Mouse (Mus musculus): ENCODE data around the gene 4930522H14Rik. TPM values are rescaled to one million over a fixed set of nuclear protein-coding genes. Genes with fewer than 3 reads are reported as not detected.
A peak's percentile ranks its signal among the peaks of the same experiment; 100 is the strongest.

Gene 4930522H14Rik
- total and polyA plus RNA-seq, 2 experiments from 2014 or later, result not detected

GRCm38 (mm10) chr4:109569421-109569820 lies 38.3 kb upstream of the 4930522H14Rik start:
- H3K36me3 ChIP-seq (ENCODE audit: insufficient read depth, low read length), result no peaks in the 10 kb centered on the region
- peak overlapping the region; percentile 20 for H3K4me3 ChIP-seq (ENCODE audit: low read depth, low read length)
- 52% methylated on average over 9 of the region's 9 CpGs for WGBS
- no peak for TF ChIP-seq CTCF (IDR thresholded peaks at IDR 0.05)
- 0 out of 2 replicates have a peak, but pooled peaks cover 4% of the 10 kb centered on the region for H3K4me1 ChIP-seq (ENCODE audit: insufficient read depth, low read length)
- H3K9ac ChIP-seq (replicated peaks; ENCODE audit: low read length, poor library complexity, severe bottlenecking), result peak overlapping the region; percentile 33; the same call in 1 of the 2 replicates
- H3K9me3 ChIP-seq (ENCODE audit: low read length), result no peaks in the 10 kb centered on the region
- peak; percentile 80 for ATAC-seq (ENCODE audit: low FRiP score)
- peak; percentile 62 for DNase-seq (ENCODE audit: low spot score)
- peak overlapping the region; percentile 39 for H3K4me2 ChIP-seq (ENCODE audit: low read depth, low read length, poor library complexity, severe bottlenecking)
- peak overlapping the region; percentile 38; the same call in 1 of the 2 replicates for H3K27ac ChIP-seq (ENCODE audit: low read depth, low read length)
- no peaks in the 10 kb centered on the region for H3K27me3 ChIP-seq (ENCODE audit: insufficient read depth, low read length)

- peak overlapping the region; percentile 33 for H3K9ac ChIP-seq (replicated peaks; ENCODE audit: low read length, poor library complexity, severe bottlenecking)
- peak overlapping the region; percentile 39 for H3K4me2 ChIP-seq (ENCODE audit: low read depth, low read length, poor library complexity, severe bottlenecking)
- H3K36me3 ChIP-seq (ENCODE audit: insufficient read depth, low read length), result no peaks in the 10 kb centered on the region
- 49% methylated on average over 10 of the region's 10 CpGs for WGBS
- no peaks in the 10 kb centered on the region for H3K9me3 ChIP-seq (ENCODE audit: low read length)
- H3K4me1 ChIP-seq (ENCODE audit: insufficient read depth, low read length), result 0 out of 2 replicates have a peak, but pooled peaks cover 4% of the 10 kb centered on the region
- no peaks in the 10 kb centered on the region for H3K27me3 ChIP-seq (ENCODE audit: insufficient read depth, low read length)
- DNase-seq (ENCODE audit: low spot score), result peak; percentile 61
- peak overlapping the region; percentile 20 for H3K4me3 ChIP-seq (ENCODE audit: low read depth, low read length)
- peak overlapping the region; percentile 38; the same call in 1 of the 2 replicates for H3K27ac ChIP-seq (ENCODE audit: low read depth, low read length)
- no peak for TF ChIP-seq CTCF (IDR thresholded peaks at IDR 0.05)
- peak; percentile 78 for ATAC-seq (ENCODE audit: low FRiP score)
Observed at GRCm38 (mm10) chr4:109568959-109569358, 37.9 kb upstream of the 4930522H14Rik start.

- ATAC-seq (ENCODE audit: low FRiP score) (no peak), DNase-seq (ENCODE audit: low spot score) (no peak)
- no peaks in the 10 kb centered on the region for H3K9me3 ChIP-seq (ENCODE audit: low read length)
- no peak overlapping the region for H3K9ac ChIP-seq (replicated peaks; ENCODE audit: low read length, poor library complexity, severe bottlenecking)
- TF ChIP-seq CTCF (IDR thresholded peaks at IDR 0.05), result no peak
- H3K4me3 ChIP-seq (ENCODE audit: low read depth, low read length), result no peak overlapping the region
- H3K4me1 ChIP-seq (ENCODE audit: insufficient read depth, low read length), result 0 out of 2 replicates have a peak, but pooled peaks cover 4% of the 10 kb centered on the region
- H3K27me3 ChIP-seq (ENCODE audit: insufficient read depth, low read length), result no peaks in the 10 kb centered on the region
- WGBS, result 94% methylated on average over 6 of the region's 6 CpGs
- no peaks in the 10 kb centered on the region for H3K36me3 ChIP-seq (ENCODE audit: insufficient read depth, low read length)
- no peak overlapping the region for H3K27ac ChIP-seq (ENCODE audit: low read depth, low read length)
- no peak overlapping the region for H3K4me2 ChIP-seq (ENCODE audit: low read depth, low read length, poor library complexity, severe bottlenecking)
Observed at GRCm38 (mm10) chr4:109564711-109565110, 33.6 kb upstream of the 4930522H14Rik start.

GRCm38 (mm10) chr4:109550338-109551150 lies 19.4 kb upstream of the 4930522H14Rik start:
- TF ChIP-seq CTCF (IDR thresholded peaks at IDR 0.05), result no peak
- Histone ChIP-seq H3K4me3 (ENCODE audit: low read depth, low read length) (no peak overlapping the region), H3K27me3 (ENCODE audit: insufficient read depth, low read length) (no peaks in the 10 kb centered on the region), H3K27ac (ENCODE audit: low read depth, low read length) (no peak overlapping the region), H3K4me1 (ENCODE audit: insufficient read depth, low read length) (no peaks in the 10 kb centered on the region), H3K9me3 (ENCODE audit: low read length) (no peaks in the 10 kb centered on the region), H3K36me3 (ENCODE audit: insufficient read depth, low read length) (no peaks in the 10 kb centered on the region), H3K4me2 (ENCODE audit: low read depth, low read length, poor library complexity, severe bottlenecking) (no peak overlapping the region; the same call in 1 of the 2 replicates), H3K9ac (replicated peaks; ENCODE audit: low read length, poor library complexity, severe bottlenecking) (no peak overlapping the region)
- DNase-seq (ENCODE audit: low spot score), result peak; percentile 14
- ATAC-seq (ENCODE audit: low FRiP score), result no peak
- 51% methylated on average over 11 of the region's 11 CpGs for WGBS

GRCm38 (mm10) chr4:109547306-109547705 lies 16.2 kb upstream of the 4930522H14Rik start:
- H3K4me1 ChIP-seq (ENCODE audit: insufficient read depth, low read length), result no peaks in the 10 kb centered on the region
- H3K9ac ChIP-seq (replicated peaks; ENCODE audit: low read length, poor library complexity, severe bottlenecking), result no peak overlapping the region
- TF ChIP-seq CTCF (IDR thresholded peaks at IDR 0.05), result no peak
- no peak overlapping the region for H3K4me3 ChIP-seq (ENCODE audit: low read depth, low read length)
- no peak for ATAC-seq (ENCODE audit: low FRiP score)
- no peak overlapping the region for H3K27ac ChIP-seq (ENCODE audit: low read depth, low read length)
- H3K36me3 ChIP-seq (ENCODE audit: insufficient read depth, low read length), result no peaks in the 10 kb centered on the region
- H3K4me2 ChIP-seq (ENCODE audit: low read depth, low read length, poor library complexity, severe bottlenecking), result no peak overlapping the region
- 14% methylated on average over 2 of the region's 2 CpGs for WGBS
- no peaks in the 10 kb centered on the region for H3K27me3 ChIP-seq (ENCODE audit: insufficient read depth, low read length)
- no peak for DNase-seq (ENCODE audit: low spot score)
- no peaks in the 10 kb centered on the region for H3K9me3 ChIP-seq (ENCODE audit: low read length)

GRCm38 (mm10) chr4:109546538-109546937 lies 15.4 kb upstream of the 4930522H14Rik start:
- ATAC-seq (ENCODE audit: low FRiP score), result no peak
- no peak for TF ChIP-seq CTCF (IDR thresholded peaks at IDR 0.05)
- DNase-seq (ENCODE audit: low spot score), result no peak
- no peaks in the 10 kb centered on the region for H3K4me1 ChIP-seq (ENCODE audit: insufficient read depth, low read length)
- no peaks in the 10 kb centered on the region for H3K36me3 ChIP-seq (ENCODE audit: insufficient read depth, low read length)
- H3K4me2 ChIP-seq (ENCODE audit: low read depth, low read length, poor library complexity, severe bottlenecking), result no peak overlapping the region
- H3K27ac ChIP-seq (ENCODE audit: low read depth, low read length), result no peak overlapping the region
- no peak overlapping the region for H3K9ac ChIP-seq (replicated peaks; ENCODE audit: low read length, poor library complexity, severe bottlenecking)
- no peaks in the 10 kb centered on the region for H3K9me3 ChIP-seq (ENCODE audit: low read length)
- WGBS, result 85% methylated on average over 2 of the region's 2 CpGs
- no peaks in the 10 kb centered on the region for H3K27me3 ChIP-seq (ENCODE audit: insufficient read depth, low read length)
- no peak overlapping the region for H3K4me3 ChIP-seq (ENCODE audit: low read depth, low read length)
